Mouse (Mus musculus) testis, adult 2 months (tissue): Measurements from ENCODE around the gene A030014E15Rik.

ENCODE experiments used
- CTCF ChIP-seq: fragments of 200-500 bp; IDR thresholded peaks from 2 replicates; pipeline ENCODE4 v1.5.1; 2012; ENCODE audit warnings: low read depth, mild to moderate bottlenecking, inconsistent platforms, low read length, moderate library complexity; ENCODE audit not compliant: control insufficient read depth, insufficient read depth, insufficient replicate concordance
- POLR2A ChIP-seq: fragments of 200-500 bp; IDR thresholded peaks from 2 replicates; pipeline ENCODE4 v1.6.1; 2012; ENCODE audit warnings: low read depth, mild to moderate bottlenecking, inconsistent platforms, low read length, moderate library complexity; ENCODE audit not compliant: control insufficient read depth

DNA sequence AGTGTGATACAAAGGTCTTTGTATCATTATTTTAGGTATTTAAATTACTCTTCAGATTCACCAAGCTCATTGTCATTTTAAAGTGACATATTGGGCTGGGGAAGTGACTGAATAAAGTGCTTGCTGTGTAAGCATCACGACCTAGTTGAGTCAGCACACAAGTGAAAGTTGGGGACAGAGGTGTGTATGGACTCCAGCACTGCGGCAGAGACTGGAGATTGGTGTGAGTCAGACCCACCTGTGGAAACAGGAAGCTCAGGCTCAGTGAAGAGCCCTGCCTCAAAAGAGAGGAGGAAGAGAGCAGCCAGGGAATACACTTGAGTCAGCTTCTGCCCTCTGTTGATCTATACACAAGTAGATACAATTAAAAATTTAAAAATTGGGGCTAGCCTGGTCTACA lies 45.5 kb upstream of the A030014E15Rik start:
- no peak for TF ChIP-seq CTCF
- TF ChIP-seq POLR2A, result no peak
